Mouse (Mus musculus) gastrocnemius, postnatal 14 days (tissue): ENCODE data around the gene Timp4. TPM values are rescaled to one million over a fixed set of nuclear protein-coding genes. Genes with fewer than 3 reads are reported as not detected.
"Not testable (repeated sequence)": the region's sequence is repeated elsewhere in the genome, so short reads cannot be mapped to it uniquely, and the experiment has no call there.

Experiments
- DNase-seq: peaks from one replicate; pipeline ENCODE4 v3.0.0; 2021; ENCODE audit warnings: mixed read lengths
- intact Hi-C: fragments of 180-260 bp; cut with DNase I; formaldehyde crosslinking; loops from one replicate; pipeline ENCODE4 v1.15.1; 2025; ENCODE audit warnings: low total_unique reads
- total RNA-seq, 2 experiments: library from RNA; stranded (reverse); gene quantifications; 2 replicates each; pipeline ENCODE4 v1.2.3; 2021

Timp4 gene
- total RNA-seq, 2 experiments from 2014 or later = 11.1 to 25.9 TPM

DNA sequence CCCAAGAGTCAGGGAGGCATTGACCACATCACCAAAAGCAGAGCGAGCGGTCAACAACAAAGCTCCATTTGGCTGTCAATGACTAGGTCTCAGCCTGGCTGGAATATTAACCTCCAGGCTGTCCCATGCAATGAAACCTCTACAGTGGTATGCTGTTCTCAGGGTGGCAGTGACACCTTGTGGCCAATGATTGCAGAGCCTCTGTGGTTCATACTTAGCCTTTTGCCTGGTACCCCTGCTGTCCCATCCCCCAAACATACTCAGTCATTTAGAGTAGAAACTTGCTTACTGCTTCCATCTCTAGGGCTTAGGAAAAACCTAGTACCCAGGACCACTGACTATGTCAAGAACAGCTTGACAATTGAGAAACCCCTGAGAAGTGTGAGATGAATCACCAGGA, 15.9 kb upstream of the Timp4 start:
- intact Hi-C loops = loop anchor here (2.0 to 10.0 kb wide), 4 partner anchors 37 to 267 kb away; no protein-coding TSS in a partner anchor

DNA sequence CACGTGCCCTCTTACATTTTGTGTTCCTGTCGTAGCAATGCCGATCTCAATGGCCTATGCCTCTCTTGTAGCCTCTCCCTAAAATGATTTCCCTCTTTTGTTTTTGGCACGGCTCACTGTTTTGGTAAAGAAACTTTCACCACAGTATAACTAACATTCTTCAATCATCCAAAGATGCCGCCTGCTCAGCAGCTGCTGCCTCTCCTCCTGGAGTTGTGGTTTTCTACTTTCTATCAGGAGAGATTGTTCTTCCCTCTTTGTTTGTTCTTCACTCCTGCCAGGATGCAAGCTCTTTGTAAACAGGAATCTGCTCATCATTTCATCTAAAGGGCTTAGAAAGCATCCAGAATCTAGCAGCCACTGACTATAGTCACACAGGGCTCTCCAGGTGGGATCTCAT, 14.8 kb upstream of the Timp4 start:
- intact Hi-C loops = loop anchor here (5.0 to 10.0 kb wide), 3 partner anchors 44 to 268 kb away; no protein-coding TSS in a partner anchor
- no peak for DNase-seq

More for the DNA sequence above, 15.9 kb upstream of the Timp4 start:
- peak; percentile 64 for DNase-seq

GRCm38 (mm10) chr6:115260507-115260906, 8.5 kb upstream of the Timp4 start:
- intact Hi-C loops = loop anchor here (10.0 kb wide), 2 partner anchors 86 to 274 kb away; no protein-coding TSS in a partner anchor

GRCm38 (mm10) chr6:115255171-115255570, 3.2 kb upstream of the Timp4 start:
- intact Hi-C loops = no loop called here
- DNase-seq = no peak

More at GRCm38 (mm10) chr6:115260507-115260906, 8.5 kb upstream of the Timp4 start:
- DNase-seq = no peak

- peak; percentile 48 for DNase-seq
- intact Hi-C loops = no loop called here
Observed at GRCm38 (mm10) chr6:115251531-115251985, 447 bp downstream of the Timp4 start.

GRCm38 (mm10) chr6:115245500-115246058, 6.4 kb downstream of the Timp4 start:
- intact Hi-C loops = no loop called here
- DNase-seq = no peak

DNA sequence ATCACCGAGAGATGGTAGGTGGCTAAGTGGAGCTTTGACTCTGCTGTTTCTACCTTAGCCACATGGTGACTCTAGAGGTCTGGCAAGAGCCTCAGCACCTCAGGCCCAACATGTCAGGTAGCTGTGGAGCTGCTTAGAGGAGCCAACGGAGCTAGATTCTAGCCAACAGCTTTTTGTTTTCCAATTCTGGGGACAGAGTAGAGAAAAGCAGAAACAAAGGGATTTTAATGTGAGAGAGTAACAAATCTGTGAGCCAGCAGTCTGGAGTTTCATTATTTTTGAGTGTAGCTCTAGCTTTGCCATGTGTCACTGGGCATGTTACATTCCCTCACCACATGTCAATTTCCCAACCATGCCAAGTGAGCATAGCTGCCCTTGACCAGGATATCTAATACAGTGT, 7.8 kb downstream of the Timp4 start:
- intact Hi-C loops = no loop called here
- no peak for DNase-seq

DNA sequence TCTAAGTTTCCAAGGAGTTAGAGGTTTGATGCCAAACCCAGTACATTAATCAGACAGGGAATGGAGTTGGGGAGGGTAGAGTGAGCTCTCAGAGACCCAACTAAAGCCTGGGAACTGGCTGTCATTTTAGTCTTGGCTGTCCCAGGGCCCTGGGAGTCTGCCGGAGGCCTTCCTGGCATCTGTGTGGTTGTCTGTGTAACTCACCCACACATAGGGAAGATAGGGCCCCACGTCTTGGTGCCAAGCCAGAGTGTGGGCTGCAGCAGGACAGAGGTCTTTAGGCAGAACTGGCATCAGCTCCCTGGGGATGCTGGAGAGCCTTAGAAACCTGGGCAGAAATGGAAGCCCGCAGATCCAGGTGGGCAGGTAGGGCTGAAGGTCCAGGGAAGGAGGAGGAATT, 10.1 kb downstream of the Timp4 start:
- no peak for DNase-seq
- intact Hi-C loops = no loop called here

- no peak for DNase-seq
- intact Hi-C loops = no loop called here
Observed at GRCm38 (mm10) chr6:115241131-115241699, 10.8 kb downstream of the Timp4 start.

DNA sequence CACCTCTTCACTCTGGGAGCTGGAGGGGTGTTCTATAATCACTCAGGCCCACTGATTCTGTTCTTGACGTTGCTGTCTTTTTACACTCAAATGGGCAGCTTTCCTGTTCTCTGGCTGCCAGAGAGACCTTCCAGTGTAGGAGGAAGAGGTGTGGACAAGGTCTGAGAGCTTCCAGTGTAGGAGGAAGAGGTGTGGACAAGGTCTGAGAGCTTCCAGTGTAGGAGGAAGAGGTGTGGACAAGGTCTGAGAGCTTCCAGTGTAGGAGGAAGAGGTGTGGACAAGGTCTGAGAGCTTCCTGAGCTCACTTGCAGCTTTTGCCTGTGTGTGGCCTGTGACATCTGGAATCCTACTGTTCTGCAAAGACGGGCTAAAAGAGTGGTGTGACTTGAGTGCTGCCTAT, 11.6 kb downstream of the Timp4 start:
- intact Hi-C loops, DNase-seq: not testable (repeated sequence)

DNA sequence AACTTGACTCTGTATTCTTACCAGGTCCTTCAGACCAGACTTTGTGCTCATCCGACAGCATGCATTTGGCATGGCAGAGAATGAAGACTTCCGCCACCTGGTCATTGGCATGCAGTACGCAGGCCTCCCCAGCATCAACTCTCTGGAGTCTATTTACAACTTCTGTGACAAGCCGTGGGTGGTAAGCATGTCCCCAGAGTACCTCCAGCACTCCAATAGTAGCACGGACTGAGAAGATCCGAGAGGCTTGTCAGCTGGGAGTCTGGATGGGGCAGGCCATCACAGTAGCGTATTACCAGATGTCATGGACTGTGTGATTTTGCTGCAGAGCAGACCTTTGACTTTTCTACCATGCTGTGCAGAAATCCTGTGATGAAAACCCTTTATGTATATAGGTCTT, 12.7 kb downstream of the Timp4 start:
- intact Hi-C loops = no loop called here
- no peak for DNase-seq

DNA sequence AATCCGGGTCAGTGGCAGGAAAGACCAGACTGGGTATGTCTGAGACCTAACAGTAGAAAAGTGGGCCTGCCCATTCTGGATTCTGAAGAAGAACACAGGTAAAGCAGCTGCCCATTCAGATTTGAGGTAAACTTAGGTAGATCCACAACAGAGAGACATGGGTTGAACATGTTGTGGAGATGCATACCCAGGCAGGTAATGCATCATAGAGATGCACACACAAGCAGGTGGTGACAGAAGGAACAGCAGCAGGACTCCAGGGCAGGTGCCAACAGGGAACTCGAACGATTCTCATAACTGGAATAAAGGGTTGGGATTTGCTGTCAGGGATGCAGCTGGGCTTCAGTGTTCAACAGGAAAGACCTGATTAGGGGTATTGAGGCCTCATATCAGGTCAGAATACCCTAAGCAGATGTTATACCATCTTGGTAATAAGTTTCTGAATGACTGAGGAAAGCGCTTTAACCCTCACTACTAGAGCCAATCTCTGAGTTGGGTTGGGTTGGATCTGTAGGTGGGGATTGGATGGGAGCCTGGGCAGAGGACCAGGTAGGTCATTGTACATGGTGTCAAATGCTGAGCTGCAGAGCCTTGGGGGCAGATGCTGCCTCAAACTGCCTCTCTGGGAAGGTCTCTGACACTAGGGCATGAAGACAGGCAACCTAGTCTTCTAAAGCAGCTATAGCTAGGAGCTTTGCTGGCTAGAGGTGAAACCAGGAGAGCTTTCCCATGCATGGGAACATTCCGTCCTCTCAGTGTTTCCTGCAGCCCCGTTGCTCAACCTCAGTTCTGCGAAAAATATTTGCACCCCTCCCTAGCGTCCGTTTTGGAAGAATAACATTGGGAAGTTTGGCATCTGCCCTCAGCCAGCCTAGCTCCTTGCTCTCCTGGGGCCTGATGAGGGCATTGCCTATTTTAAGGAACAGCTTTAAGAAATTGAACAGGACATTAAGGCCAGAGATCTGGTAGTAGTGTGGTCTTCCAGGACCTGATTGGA, 13.7 kb downstream of the Timp4 start:
- intact Hi-C loops = no loop called here
- no peak for DNase-seq

DNA sequence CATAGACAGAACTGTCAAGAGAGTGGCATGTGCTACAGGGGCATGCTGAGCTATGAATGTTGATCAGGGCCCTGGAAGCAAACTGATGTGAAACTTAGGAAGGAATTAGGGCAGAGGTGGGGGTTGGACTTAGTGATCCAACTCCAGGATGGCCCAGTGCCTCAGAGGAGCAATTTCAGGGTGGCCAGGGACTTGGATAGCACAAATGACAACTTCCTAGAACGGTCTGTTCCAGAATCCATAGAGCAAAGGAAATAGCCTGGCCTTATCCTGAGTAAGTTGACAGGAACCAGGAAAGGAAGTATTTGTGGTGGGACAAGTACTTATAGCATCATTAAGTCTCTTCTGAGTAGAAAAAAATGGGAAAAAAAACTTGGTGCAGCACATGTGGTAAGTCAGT, 19.4 kb downstream of the Timp4 start:
- no peak for DNase-seq
- intact Hi-C loops = no loop called here

- DNase-seq = no peak
- intact Hi-C loops = loop anchor here (2.0 kb wide), 1 partner anchor 37 kb away; no protein-coding TSS in a partner anchor
Observed at GRCm38 (mm10) chr6:115231836-115232235, 20.2 kb downstream of the Timp4 start.

- no peak for DNase-seq
Observed at GRCm38 (mm10) chr6:115230557-115230956, 21.4 kb downstream of the Timp4 start.

GRCm38 (mm10) chr6:115227529-115227928, 24.5 kb downstream of the Timp4 start:
- intact Hi-C loops = loop anchor here (5.0 kb wide), 1 partner anchor 310 kb away; no protein-coding TSS in a partner anchor
- peak; percentile 64 for DNase-seq

More at GRCm38 (mm10) chr6:115230557-115230956, 21.4 kb downstream of the Timp4 start:
- intact Hi-C loops = loop anchor here (2.0 kb wide), 1 partner anchor 38 kb away; no protein-coding TSS in a partner anchor

- intact Hi-C loops = loop anchor here (5.0 kb wide), 1 partner anchor 310 kb away; no protein-coding TSS in a partner anchor
- no peak for DNase-seq
Observed at GRCm38 (mm10) chr6:115227043-115227442, 25.0 kb downstream of the Timp4 start, which contains the start of gene Gm17482. TSS of gene Gm17482 (plus strand) at chr6:115227343.

DNA sequence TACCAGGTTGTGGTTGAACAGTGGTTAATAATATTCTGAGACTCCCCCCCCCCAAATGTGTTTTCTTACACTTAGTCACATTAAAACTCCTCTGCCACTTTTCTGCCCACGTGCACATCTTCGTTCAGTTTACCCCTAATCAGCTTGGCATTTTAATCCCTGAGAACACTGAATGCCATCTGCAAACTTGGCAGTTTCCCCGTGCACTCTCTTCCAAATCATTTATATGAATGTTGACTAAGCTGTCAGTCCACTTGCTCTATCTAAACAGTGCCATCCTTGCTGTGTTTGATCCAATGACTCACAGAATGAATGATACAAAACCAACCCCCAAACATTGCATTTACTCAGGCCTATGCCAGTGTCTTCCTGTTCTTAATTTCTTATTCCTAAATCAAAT, 26.5 kb downstream of the Timp4 start:
- intact Hi-C loops = loop anchor here (5.0 kb wide), 1 partner anchor 312 kb away; no protein-coding TSS in a partner anchor
- DNase-seq = no peak

- intact Hi-C loops = loop anchor here (5.0 kb wide), 2 partner anchors 44 to 46 kb away; no protein-coding TSS in a partner anchor
- DNase-seq = no peak
Observed at GRCm38 (mm10) chr6:115221215-115221641, 30.8 kb downstream of the Timp4 start.
